Mouse (Mus musculus): ENCODE data around the gene Bcorl1. TPM values are rescaled to one million over a fixed set of nuclear protein-coding genes. Genes with fewer than 3 reads are reported as not detected.
"Not testable (repeated sequence)": the region's sequence is repeated elsewhere in the genome, so short reads cannot be mapped to it uniquely, and the experiment has no call there.

Gene Bcorl1
- total RNA-seq, 4 experiments from 2014 or later = 19.9 to 24.8 (median 22.8) TPM

DNA sequence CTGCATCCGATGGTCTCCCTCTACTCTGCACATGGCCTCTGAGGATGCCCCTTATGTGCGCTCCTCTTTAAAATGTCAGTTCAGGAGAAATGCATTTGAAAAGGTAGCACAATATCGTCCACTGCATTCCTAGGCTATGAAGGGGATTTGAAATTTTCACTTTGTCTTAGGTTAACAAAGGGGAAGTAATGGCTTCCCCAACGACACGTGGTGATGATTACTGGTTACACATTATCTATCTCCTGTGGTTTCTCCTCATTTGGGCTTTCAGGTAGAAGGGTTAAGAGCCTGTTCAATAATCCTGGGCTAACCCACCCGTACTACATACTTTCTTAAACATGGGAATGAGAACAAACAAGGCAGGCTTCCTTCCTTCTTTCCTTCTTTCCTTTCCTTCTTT lies 48.2 kb downstream of the Bcorl1 start:
- no peak for DNase-seq (ENCODE audit: low spot score in 2 of 2)

DNA sequence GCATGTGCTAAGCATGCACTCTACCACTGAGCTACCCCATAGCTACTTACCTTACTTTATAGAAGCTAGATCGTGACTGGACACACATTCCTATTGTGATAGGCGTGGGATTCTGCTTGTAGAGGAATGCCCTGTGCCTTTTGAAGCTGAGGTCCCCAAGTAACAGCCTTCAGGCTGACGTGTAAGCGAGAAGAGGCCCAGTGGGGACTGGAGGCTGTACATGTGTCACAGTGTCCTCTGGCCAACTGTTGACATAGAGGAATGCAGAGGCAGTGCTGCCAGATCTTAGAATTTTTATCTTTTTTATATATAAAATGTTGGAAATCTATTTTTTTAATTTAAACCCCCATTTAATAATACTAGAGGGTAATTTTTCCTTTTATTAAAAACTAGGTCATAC lies 58.8 kb downstream of the Bcorl1 start:
- no peak for DNase-seq (ENCODE audit: low spot score in 2 of 2)

DNA sequence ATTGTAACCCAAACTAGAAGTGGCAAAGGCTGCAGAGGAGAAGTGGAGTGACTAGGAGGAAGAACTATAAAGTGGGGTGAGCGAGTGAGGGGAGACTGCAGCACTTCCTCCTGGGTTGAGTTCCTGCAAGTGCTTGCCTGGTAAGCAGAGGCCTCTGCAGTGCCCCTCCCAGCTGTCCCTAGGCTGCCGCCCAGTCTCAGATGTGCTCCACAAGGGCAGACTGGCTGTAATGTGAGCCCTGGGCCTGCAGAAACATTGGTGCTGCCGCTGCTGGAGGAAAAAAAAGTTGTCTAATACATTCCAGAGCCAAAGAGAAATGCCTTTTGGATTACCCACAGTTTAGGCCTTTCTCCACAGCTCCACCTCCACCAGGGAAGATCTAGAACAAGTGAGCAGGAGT lies 64.0 kb downstream of the Bcorl1 start:
- no peak for DNase-seq (ENCODE audit: low spot score in 2 of 2)

DNA sequence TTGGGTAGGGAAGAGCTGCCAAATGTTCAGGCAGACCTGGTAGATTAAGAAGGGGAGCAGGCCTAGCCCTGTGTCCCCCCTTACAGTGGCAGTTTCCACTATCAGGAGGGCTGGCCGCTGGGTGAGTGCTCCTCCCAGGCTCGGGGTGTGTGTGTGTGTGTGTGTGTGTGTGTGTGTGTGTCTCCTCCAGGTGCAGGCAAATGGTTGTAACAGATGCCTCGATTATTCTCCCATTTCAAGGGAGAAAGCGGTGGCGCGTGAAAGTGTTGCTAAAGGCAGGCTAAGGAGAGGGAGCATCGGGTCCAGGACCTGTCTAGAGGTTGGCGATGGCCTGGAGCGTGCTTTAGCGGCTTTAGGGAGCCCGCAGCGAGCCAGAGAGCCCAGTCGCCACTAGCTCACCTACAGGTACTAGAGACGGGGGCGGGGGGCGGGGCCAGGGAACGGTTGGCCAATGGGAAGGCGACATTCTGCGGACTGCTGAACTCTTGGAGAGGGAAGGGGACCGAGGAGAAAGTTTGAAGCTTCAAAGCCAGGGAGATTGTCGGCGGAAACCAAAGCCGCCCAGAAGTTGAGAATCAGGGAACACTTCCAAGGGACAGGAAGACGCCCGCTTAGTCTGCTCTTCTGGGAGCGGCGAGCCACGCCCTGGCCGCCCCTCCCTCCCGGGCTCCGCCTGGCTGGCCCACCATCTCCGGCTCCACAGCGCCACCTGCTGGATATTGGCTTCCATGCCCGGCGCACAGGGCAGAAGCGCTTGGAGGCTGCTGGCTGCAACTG lies 68.6 kb downstream of the Bcorl1 start:
- peak; percentile 60 to 73 for DNase-seq (ENCODE audit: low spot score in 2 of 2)

DNA sequence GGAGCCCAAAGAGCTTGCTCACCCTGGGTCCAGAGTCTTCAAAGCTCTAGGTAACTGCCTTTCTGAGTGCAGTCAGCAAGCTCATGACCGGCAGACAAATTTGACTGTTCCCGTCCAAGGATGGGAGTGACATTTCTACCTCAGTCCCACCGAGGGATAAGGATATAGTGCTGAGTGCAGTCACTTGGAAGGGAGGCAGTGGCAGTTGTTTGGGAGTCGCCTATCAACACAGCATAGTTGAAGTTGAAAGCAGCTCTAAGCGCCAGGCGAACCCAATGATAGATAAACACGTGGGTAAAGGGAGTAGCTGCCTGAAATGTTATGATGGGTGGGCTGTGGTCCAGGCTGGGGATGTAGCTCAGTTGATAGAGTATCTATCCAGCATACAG lies 69.2 kb downstream of the Bcorl1 start:
- DNase-seq (ENCODE audit: low spot score in 2 of 2) = no peak

DNA sequence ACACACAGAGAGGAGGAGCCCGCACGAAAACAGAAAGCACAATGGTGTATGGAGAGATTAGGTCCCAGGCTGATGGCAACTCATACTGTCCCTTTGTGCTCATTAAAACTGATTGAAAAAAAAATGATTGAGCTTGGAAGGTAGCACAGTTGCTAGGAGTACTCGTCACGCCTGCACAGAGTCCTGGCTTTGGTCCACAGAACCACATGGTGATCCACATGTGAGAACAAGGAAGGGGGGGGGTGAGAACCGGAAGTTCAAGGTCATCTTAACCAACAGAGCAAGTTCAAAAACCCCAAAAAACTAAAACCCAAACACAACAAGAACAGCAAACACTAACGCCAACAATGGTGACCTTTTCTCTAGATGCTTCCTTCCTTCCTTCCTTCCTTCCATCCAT lies 71.5 kb downstream of the Bcorl1 start:
- DNase-seq (ENCODE audit: low spot score in 2 of 2) = no peak

DNA sequence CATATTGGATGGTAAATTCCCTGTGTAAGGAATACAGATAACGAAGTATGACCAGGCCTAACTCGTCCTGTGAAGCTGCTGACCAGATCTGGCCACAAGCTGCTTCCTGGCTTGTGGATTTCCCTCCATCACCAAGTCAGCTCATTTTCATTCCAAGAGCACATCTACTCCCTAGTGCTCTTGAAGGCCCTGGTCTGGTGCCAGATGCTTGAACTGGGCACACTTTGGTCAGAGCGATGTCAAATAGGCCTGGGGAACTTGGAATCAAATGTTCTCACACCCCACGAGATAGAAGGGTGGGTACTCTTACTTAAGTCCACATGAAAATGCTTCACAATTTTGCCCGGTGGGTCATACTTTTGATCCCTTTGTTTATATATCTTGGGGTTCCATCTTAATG lies 73.1 kb downstream of the Bcorl1 start:
- DNase-seq (ENCODE audit: low spot score in 2 of 2) = no peak

DNA sequence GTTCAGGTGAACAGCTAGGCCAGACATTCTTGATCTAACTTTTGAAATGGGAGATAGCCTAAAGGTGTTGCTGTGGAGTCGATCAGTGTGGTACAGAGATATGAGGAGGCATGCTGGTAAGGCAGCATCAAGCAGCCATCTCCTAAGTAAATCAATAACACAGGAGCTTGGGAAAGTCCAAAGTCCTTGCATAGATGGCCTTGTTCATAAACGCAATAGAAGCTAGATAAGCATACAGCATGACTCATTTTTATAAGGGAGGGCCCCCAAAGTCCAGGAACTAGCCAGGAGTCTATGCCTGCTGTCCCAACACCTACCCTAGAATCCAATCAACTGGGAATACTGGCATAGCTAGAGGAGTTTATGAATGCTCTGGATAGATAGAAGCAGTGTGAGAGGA lies 77.3 kb downstream of the Bcorl1 start:
- DNase-seq (ENCODE audit: low spot score in 2 of 2) = no peak

DNA sequence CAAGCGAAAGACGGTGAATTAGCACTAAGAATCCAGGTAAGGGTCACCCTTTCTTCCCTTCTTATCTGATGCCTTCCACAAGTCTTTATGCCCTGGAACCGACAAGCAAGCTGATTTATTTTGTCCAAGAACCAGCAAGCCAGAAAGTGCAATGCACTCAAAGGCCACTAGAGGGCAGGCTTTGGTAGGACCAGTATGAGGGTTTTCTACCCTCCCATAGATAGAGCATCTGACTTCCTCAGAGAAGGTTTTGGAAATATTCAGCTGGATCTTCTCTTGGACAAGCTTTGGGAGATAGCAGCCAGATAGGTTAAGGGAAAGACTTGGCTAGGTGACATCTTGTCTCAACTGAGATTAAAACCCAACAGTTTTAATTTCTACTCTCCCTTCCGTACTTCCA lies 81.8 kb downstream of the Bcorl1 start:
- peak in 1 of 2 experiments; percentile 58 for DNase-seq (ENCODE audit: low spot score in 2 of 2)

DNA sequence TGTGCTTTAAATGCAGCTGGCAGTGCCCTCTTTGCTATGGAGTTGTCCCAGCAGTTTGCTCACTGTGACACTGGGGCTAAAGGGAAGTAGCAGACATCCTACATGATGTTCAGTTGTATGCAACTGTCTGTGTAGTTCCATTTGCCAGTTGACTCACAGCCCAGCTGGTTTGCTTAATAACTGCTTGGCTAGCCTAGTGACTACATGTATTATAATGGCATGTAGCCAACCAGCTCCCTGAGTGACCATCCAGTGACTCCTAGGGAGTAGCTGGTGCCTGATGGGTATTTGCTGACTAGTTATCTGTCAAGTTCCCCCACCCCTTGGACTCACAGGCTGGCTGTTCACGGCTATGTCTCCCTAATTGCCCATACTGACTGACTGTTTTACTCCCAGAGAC lies 82.5 kb downstream of the Bcorl1 start:
- no peak for DNase-seq (ENCODE audit: low spot score in 2 of 2)

DNA sequence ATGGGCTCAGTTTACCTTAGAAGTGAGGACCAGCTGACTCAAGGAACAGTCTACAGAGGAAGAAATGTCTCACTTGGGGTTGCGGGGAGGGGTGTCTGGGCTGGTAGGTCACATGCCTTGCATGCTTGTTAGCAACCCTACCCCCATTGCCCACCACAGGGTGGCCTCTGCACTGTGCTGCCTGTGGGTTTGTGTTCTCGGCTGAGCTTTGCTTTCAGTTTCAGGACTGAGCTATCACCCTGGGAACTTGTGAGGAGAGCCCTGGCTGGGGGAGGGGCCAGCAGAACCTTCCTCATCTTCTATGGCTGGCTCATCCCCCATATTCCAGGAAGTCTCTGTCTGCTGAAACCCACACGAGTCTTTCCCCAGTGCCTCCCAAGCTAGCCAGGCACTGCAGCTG lies 83.4 kb downstream of the Bcorl1 start:
- no peak for DNase-seq (ENCODE audit: low spot score in 2 of 2)

DNA sequence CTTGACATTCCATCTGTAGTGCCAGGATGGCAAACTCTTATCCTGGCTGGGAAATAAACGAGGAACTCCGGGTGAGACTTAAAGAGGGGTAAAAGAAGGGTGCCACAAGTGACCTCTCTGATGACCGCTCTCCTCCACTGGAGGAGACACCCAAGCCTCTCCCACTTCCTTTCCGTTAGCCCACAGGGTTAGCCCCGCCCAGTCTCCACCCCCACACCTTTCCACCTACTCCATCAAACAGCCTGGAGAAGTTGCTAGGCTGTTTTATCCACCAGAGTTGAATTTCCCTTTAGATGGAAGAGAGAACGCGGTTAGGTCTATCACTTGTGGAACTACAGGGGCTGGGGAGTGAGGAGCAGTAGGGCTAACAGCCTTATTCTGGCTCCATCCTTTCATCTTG lies 84.1 kb downstream of the Bcorl1 start:
- no peak for DNase-seq (ENCODE audit: low spot score in 2 of 2)

DNA sequence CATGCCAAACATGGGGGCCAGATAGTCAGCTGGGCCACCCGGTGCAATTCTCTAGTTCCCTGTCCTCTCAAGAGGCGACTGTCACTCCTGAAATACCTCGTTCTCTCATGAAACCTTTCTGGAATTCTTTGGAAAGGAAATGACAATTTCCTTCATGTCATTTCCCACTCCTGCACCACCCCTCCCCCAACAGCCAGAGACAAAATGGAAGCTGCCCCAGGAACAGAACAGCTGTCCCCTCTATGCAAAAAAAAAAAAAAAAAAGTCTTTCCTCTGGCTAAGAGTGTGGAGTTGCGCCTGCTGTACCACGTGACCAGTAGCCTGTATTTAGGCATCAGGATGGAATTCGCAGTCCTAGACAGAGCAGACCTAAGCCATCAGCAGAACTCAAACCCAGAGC lies 87.1 kb downstream of the Bcorl1 start:
- DNase-seq (ENCODE audit: low spot score in 2 of 2) = no peak

DNA sequence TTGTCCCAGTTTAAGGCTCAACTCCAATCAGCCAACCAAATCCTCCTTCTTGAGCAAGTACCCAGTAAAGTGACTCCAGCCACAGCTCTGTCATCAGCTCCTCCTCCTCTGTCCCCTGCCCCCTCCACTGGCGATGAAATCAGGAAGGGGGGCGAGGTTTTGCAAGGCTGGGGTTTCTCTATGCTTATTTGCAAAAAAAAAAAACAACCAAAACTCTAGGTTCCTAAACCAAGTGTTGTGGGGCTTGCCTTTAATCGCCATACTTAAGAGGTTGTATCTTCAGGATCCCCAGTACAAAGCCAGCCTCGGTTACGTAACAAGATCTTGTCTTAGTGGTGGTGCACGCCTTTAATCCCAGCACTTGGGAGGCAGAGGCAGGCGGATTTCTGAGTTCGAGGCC lies 87.5 kb downstream of the Bcorl1 start:
- no peak for DNase-seq (ENCODE audit: low spot score in 2 of 2)

DNA sequence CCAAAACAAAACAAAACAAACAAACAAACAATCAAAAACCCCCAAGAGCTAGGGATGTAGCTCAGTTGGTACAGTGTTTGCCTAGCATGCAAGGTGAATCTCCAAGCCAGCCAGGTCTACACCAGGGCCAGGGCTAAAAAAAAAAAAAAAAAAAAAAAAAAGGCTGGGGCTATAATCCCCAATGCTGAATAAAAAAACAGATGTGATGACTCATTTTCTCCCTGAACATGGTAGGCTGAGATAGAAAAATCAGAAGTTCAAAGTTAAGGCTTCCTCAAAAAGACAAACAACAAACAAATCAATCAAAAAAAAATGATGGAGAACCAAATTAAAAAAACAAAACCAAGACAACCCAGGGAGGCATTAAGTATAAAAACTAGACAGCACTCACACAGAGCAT lies 87.9 kb downstream of the Bcorl1 start:
- DNase-seq (ENCODE audit: low spot score in 2 of 2) = no peak

DNA sequence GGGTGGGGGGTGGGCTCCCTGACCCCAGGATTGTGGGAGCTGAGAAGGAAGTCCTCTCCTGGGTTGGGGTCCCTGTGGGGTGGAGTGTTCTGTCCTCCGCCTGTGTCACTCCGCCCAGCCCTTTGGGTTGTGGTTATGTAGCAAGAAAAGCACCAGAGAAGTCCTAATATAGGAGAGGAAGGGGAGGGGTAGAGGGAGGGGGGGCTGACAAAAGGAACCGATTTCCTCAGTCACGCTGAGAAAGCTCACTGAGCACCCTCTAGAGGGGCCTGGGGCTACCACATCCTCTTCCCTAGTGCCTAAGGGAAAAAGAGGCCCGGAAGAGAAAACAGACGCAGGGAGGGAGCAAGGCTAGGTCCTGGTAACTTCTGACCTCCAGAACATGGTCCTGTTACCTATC lies 88.4 kb downstream of the Bcorl1 start:
- no peak for DNase-seq (ENCODE audit: low spot score in 2 of 2)

DNA sequence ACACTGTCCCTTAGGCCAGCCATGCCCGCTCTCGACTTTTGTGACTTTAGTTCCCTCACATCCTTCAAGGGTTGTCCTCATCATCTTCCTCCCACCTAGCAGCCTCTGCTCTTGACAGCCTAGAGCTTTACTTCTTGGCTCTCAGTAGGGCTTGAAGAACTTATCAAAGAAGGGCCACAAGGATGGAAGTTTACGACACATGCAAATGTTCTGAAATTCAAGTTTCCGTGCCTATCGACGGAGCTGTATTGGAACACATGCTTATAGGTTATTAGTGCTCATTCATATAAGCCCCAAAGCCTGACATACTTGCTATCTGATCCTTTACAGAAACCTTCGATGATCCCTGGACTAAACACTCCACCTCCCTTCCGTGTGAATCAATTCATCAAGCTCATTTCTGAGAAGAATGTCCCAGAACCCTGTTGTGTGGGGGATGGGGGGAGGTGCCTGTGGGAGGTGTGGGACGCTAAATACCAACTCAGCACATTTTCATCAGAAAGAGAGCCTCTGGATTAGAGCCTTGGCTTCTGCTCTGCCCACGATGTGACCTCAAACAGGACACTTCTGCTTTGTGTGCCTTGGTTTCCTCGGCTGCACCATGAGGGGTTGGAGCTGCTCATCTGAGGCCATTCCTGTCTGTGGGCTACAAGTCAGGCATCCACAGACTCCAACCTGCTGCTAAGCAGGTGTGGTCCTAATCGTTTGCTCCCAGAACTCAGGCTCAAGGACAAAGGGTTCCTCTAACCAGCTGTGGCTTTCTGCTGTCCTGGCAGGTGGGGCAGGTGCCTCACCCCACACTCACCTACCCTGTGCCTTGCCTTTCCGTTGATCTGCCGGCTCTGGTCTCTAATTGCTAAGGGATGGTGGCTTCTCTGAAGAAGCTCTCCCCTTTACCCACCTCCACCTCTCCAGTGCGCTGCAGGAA lies 91.7 kb downstream of the Bcorl1 start:
- no peak for DNase-seq (ENCODE audit: low spot score in 2 of 2)

DNA sequence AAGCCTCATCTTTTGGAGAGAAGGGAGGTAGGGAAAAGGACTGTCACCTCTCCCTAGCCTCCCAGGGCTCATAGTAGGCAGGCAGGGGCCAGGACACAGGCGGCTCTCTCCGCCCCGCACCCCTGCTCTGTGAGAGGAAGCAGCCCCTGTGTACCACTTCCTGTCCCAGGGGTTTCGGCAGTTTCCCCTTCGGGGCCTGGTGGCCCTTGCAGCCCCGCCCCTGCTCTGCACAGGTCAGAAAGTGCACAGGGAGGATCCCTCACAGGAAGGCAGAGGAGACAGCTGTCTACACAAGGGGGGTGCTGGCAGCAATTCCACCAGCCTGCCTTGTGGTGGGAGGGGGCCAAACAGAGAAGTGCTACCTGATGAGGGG lies 92.4 kb downstream of the Bcorl1 start:
- DNase-seq (ENCODE audit: low spot score in 2 of 2) = no peak

DNA sequence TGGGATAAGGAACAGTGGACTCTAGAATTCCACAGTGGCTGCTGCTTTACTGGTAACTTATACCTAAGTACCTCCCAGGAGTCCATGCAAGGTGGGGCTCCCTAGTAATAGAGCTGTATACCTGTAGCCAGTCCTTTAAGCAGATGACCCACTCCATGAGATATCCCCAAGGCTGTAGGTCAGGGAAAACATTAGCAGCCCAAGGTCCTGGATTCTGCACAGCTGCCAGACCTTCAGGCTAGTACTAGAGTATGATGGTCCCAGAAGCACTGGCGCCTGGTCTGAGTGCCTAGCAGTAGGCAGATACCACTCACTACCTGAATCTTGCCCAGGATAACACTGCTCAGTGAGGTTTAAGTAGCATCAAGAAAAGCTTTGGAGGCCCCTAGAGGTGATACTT lies 93.1 kb downstream of the Bcorl1 start:
- DNase-seq (ENCODE audit: low spot score in 2 of 2) = no peak

DNA sequence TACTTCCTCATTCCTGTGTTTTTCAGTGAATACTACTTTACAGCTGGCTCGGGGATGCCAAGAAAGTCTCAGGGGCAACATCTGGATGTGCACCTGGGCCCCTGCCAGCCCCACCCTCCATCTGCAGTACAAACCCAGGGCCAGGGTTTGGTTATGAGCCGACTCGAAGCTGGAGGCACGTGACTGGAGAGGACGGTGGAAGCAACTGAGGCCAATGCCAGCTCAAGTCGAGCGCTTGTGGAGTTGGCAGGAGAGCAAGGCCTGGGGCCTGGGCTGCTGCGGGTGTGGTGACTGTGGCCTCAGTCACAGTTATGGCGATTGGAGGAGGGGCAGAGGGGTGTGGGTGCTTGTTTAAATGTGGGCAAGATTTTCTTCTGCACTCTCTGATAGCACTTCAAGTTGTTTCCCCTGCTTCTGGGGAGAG lies 94.3 kb downstream of the Bcorl1 start:
- DNase-seq (ENCODE audit: low spot score in 2 of 2) = no peak

DNA sequence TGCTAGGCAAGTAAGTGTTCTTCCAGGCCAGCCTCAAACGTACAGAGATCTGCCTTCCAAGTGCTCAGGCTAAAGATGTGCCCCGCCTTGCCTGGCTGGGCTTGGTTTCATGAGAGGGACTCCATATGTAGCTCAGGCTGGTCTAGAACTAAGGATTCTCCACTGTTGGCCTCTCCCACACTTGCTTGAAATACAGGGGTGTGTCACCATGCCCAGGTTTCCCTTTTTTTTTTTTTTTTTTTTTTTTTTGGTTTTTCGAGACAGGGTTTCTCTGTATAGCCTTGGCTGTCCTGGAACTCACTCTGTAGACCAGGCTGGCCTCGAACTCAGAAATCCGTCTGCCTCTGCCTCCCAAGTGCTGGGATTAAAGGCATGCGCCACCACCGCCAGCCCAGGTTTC lies 94.9 kb downstream of the Bcorl1 start:
- DNase-seq (ENCODE audit: low spot score in 2 of 2) = not testable (repeated sequence)

DNA sequence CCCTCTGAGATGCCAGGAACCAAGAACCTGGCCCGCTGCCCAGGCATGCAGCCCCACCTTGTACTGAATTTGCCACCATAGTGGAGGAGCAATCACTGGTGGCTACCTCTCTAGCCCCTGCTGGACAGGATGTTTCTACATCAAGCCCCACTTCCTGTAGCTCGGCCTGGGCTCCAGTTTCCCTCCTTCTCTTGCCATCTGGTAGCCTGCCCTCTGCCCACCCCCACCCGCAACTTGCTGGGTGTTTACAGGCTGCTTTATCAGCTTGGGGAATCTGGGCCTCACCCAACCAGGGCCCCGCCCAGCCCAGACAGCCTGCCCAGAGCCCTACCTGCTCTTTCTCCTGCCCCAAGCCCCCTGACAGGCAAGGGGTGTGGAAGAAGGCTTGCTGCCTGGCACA lies 97.9 kb downstream of the Bcorl1 start:
- DNase-seq (ENCODE audit: low spot score in 2 of 2) = no peak

DNA sequence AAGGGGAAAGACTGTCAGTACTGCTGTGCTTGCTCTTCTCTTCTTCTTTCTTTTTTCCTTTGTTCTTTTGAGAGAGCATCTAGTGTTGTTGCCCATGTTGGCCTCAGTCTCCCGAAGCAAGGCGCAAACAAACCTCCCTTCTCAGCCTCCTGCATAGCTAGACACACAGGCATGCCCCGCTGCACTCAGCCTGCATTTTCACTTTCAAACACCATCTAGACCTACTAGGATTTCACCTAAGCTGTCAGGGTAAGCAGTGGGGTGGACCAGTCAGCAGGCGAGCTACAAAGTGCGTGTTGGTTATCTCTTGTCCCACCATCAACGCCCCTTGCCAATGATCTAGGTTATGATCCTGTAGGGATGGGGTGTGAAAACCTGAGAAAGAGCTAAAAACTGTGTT lies 100.4 kb downstream of the Bcorl1 start:
- DNase-seq (ENCODE audit: low spot score in 2 of 2) = no peak
